Mouse (Mus musculus) liver, postnatal 0 days (tissue): Measurements from ENCODE around the gene Tef.

Source experiments
- CTCF ChIP-seq: sonication (generic); IDR thresholded peaks from 2 replicates; pipeline ENCODE4 v1.5.1; 2016; ENCODE audit warnings: antibody characterized with exemption, low read depth
- EP300 ChIP-seq: IDR thresholded peaks from 2 replicates; pipeline ENCODE4 v1.6.1; 2016; ENCODE audit warnings: antibody characterized with exemption, low read depth, mild to moderate bottlenecking

- TF ChIP-seq CTCF (no peak), EP300 (peak; percentile 65; the same call in 1 of the 2 replicates)
These were observed 37.4 kb downstream of the Tef start for GRCm38 (mm10) chr15:81839634-81840033.
